Mouse (Mus musculus): ENCODE measurements around the gene Msrb1. TPM values are rescaled to one million over a fixed set of nuclear protein-coding genes. Genes with fewer than 3 reads are reported as not detected.
"Not testable (repeated sequence)": the region's sequence is repeated elsewhere in the genome, so short reads cannot be mapped to it uniquely, and the experiment has no call there.

The Msrb1 gene
- total RNA-seq, 2 experiments from 2014 or later = 97.5 to 224 TPM

DNA sequence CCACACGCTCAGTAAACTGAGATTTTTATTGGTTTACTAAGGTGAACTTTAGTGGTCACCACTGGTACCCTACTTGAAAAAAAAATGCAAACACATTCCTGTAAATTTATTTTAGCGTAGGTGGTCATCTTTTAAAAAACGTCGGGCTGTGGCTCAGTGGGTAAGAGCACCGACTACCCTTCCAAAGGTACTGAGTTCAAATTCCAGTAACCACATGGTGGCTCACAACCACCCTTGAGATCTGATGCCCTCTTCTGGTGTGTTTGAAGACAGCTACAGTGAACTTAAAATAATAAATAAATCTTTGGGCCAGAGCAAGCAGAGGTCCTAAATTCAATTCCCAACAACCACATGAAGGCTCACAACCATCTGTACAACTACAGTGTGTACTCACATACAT, 17.5 kb upstream of the Msrb1 start:
- ATAC-seq (replicated peaks; ENCODE audit: low FRiP score, poor library complexity, severe bottlenecking) = not testable (repeated sequence)

DNA sequence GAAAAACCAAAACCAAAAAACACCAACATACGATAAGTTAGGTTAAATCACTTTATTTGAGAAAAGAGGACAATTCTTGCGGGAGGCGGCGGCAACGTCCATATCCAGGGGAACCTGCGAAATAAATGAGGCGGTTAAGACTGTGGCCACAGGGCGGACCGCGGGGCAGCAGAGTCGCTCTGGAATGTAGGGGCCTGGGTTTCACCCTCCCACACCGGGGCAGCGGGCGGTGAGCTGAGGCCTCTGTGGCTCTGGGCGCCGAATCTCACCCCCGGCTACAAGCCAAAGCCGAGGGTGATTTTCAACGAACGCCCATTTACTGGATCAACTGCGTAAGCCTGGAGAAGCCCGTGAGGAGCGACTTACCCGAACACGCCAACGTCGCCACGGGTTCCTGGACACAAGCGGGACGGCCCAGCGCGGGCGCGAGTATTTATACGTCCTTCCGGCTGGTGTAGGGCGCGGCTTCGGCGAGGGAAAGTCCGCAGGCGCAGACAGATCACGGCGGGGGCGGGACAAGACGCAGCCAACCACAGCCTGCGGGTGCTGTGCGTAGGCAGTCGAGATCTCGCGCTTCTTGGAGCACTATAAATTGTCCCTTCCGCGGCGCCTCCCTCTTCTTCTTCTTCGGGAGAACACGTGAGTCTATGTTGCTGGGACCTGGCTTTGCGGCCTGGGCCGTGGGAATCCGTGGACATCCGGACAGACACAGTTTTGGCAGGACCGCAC, 16.8 kb upstream of the Msrb1 start:
- ATAC-seq (replicated peaks; ENCODE audit: low FRiP score, poor library complexity, severe bottlenecking) = peak; percentile 90

GRCm38 (mm10) chr17:24720616-24721015, 15.8 kb upstream of the Msrb1 start:
- ATAC-seq (replicated peaks; ENCODE audit: low FRiP score, poor library complexity, severe bottlenecking) = not testable (repeated sequence)

GRCm38 (mm10) chr17:24721383-24721955, 15.0 kb upstream of the Msrb1 start:
- not testable (repeated sequence) for ATAC-seq (replicated peaks; ENCODE audit: low FRiP score, poor library complexity, severe bottlenecking)

- ATAC-seq (replicated peaks; ENCODE audit: low FRiP score, poor library complexity, severe bottlenecking) = no peak
Measured at GRCm38 (mm10) chr17:24722220-24722924, 14.1 kb upstream of the Msrb1 start.

- ATAC-seq (replicated peaks; ENCODE audit: low FRiP score, poor library complexity, severe bottlenecking) = no peak
Measured at GRCm38 (mm10) chr17:24723122-24723880, 13.1 kb upstream of the Msrb1 start.

DNA sequence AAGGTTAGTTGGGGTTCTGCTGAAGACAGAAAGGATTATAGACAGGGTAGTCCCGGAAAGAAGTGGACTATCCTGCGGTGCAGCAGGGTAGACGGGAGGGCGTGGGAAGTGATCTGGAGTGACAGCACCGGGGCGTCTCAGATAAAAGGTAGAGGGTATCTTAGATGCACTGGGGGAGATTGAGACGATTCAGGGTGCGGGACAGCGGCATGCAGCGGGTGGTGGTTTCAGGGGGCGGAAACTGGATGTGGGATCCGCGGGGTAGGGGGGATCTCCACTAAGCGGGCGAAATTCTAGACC, 12.6 kb upstream of the Msrb1 start:
- ATAC-seq (replicated peaks; ENCODE audit: low FRiP score, poor library complexity, severe bottlenecking) = peak; percentile 46

DNA sequence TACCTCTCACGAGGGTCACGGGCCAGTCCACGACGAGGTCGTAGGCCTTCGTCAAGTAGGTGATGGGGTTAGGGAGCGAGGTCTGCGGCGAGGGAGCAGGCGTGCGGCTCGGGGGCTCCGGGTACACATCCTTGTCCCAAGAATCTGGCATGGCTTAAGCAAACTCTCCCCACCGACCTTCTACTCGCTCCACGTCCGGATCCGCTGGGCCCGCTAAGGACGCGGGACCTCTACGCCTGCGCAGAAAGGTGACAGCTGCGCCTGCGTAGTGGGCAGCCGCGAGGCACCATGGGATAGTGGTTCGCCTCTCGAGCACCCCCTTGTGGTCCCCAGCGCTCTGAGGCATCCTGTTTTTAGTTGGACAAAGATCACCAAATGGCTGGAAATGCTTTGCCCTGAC, 12.3 kb upstream of the Msrb1 start, which contains the start of gene Ndufb10:
TSS of gene Ndufb10 (minus strand) at position 295 of the 400 bp plus-strand sequence.
- peak; percentile 82 for ATAC-seq (replicated peaks; ENCODE audit: low FRiP score, poor library complexity, severe bottlenecking)

GRCm38 (mm10) chr17:24725637-24726390, 10.6 kb upstream of the Msrb1 start:
- no peak for ATAC-seq (replicated peaks; ENCODE audit: low FRiP score, poor library complexity, severe bottlenecking)

DNA sequence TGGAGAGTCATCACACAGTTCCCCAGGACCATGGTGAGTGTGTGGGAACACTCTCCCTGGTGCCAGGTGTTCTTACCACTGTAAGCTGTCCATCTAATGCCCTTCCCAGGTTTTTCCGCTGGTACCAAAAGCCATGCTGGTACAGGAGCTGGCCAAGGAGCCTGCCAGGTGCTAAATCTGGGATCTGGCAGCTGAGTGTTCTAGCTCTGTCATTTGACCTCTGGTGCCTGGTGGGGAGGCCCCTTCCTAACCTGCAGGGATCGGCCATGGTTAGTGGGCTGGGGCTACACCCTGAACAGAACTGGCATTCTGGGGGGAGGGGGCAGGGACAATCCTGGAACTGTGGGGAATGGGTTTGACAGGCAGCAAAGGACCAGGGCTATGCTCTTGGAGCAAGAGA, 8.8 kb upstream of the Msrb1 start, which contains the start of gene Rpl3l:
TSS of gene Rpl3l (plus strand) at position 203 of the 400 bp plus-strand sequence.
- ATAC-seq (replicated peaks; ENCODE audit: low FRiP score, poor library complexity, severe bottlenecking) = no peak

GRCm38 (mm10) chr17:24728184-24728583, 8.3 kb upstream of the Msrb1 start:
- ATAC-seq (replicated peaks; ENCODE audit: low FRiP score, poor library complexity, severe bottlenecking) = no peak

DNA sequence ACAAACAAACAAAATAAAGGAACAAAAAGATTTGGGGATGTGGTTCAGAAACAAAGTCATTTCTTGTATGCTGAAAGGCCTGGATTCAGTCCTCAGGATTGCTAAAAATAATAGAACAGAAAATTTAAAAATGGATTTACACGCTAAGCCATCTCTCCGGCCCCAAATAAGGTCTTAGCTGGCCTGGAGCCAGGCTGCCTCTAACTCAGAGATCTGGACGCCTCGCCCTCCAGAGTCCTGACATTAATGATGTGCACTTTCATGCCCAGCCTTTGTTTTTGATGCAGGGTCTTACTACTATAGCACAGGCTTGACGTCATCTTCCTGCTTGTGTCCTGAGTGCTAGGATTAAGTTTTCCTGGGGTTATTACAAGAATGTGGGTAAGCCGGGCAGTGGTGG, 7.4 kb upstream of the Msrb1 start:
- ATAC-seq (replicated peaks; ENCODE audit: low FRiP score, poor library complexity, severe bottlenecking) = no peak

GRCm38 (mm10) chr17:24730787-24731186, 5.7 kb upstream of the Msrb1 start:
- no peak for ATAC-seq (replicated peaks; ENCODE audit: low FRiP score, poor library complexity, severe bottlenecking)

DNA sequence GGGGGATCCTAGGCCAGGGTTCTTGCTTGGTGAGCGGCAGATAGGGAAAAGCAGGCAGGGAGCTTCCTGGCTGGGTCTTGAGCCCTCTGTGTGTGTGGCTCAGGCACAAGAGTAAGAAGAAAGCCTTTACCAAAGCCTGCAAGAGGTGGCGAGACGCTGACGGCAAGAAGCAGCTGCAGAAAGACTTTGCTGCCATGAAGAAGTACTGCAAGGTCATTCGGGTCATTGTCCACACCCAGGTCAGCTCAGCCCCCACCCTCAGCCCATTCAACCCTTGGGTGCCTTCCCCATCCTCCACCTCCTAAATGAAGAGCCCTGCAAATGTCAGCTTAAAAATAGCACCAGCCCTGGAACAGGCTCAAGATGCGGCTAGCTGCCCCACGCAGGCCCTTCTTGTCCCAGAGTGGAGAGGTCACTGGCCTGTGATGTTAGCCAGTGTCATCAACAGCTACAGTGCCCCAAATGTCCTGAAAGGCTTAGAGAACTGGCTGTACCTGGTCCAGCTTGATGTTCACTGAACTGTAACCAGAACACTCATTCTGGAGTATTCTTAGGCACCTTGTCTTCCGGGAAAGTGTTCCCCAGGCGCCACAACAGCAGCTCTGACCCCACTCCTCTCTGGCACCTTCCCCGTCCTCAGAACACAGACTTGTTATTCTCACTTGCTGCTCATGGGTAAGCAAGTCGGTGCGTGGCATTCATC, 4.1 kb upstream of the Msrb1 start:
- no peak for ATAC-seq (replicated peaks; ENCODE audit: low FRiP score, poor library complexity, severe bottlenecking)

DNA sequence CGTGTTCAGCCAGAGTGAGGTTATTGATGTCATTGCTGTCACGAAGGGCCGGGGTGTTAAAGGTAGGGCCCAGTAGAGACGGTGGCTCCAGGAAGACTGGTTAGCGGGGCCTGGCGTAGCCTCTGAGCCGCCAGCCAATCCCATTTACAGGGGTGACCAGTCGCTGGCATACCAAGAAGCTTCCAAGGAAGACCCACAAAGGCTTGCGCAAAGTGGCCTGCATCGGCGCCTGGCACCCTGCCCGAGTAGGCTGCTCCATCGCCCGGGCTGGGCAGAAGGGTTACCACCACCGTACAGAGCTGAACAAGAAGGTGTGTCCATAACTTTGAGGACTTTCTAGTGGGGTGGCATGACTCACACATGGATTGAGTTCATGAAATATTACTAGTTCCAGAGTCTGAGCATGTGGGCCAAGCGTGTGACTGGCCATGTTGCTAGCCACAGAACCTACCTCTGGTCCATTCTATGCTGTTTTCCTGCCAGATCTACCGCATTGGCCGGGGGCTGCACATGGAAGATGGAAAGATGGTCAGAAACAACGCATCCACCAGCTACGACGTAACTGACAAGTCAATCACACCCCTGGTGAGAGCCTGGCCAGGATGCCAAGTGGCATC, 2.9 kb upstream of the Msrb1 start:
- ATAC-seq (replicated peaks; ENCODE audit: low FRiP score, poor library complexity, severe bottlenecking) = no peak

- ATAC-seq (replicated peaks; ENCODE audit: low FRiP score, poor library complexity, severe bottlenecking) = no peak
Measured at GRCm38 (mm10) chr17:24734513-24734912, 1.9 kb upstream of the Msrb1 start.

DNA sequence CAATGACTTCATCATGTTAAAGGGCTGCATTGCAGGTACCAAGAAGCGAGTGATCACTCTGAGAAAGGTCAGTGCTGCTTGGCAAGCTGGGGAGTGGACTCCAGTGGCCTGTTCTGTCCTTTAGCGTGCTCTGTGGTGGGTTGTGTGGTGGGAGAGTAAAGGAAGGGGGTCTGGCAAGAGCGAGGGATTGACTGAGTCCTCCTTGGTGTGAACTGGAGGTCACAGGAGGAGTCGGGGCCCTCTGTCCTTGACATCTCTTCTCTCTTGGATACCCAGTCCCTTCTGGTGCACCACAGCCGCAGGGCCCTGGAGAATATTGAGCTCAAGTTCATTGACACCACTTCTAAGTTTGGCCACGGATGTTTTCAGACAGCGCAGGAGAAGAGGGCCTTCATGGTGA, 996 bp upstream of the Msrb1 start:
- no peak for ATAC-seq (replicated peaks; ENCODE audit: low FRiP score, poor library complexity, severe bottlenecking)

DNA sequence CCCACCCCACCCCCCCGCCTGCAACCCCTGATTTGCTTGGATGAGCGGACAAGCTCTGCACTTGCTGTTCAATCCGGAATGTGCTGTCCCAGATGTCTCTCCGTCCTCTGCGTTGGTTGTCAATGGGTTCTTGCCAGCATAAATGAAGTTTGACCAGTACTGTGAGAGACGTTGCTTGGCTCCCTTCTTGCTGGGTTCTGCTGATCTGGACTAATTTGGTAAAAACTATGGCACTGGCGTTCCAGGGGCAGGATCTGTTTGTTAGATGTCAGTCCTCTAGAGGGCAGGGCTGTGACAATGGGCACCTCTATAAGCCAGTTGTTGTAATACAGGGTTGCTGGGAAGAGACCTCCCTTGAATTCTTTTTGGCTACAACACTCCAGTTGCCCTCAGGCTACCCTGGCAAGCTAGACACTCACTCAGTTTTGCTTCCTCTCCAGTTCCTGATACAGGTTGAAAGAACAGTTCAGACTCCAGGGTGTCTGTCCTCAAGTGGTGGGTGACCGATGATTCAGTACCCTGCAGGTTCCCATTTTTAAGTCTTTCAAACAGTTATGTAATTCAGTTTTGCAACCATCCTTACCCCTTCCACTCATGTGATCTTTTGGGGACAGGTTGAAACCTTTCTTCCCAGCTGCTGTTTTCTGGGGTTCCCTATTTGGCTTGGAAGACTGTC, 831 bp downstream of the Msrb1 start:
- ATAC-seq (replicated peaks; ENCODE audit: low FRiP score, poor library complexity, severe bottlenecking) = no peak

Data from erythroblast, adult 5-6 weeks (primary cell).